Mouse (Mus musculus): ENCODE results near the gene Cfap100. TPM values are rescaled to one million over a fixed set of nuclear protein-coding genes. Genes with fewer than 3 reads are reported as not detected.

The Cfap100 gene
- total RNA-seq, 2 experiments from 2014 or later = 0.12 TPM; not detected in 1

GRCm38 (mm10) chr6:90381465-90381864, 47.1 kb downstream of the Cfap100 start:
- DNase-seq (ENCODE audit: low spot score) = no peak

- DNase-seq (ENCODE audit: low spot score) = no peak
Measured at GRCm38 (mm10) chr6:90377708-90378107, 50.9 kb downstream of the Cfap100 start.

GRCm38 (mm10) chr6:90374647-90375046, 54.0 kb downstream of the Cfap100 start:
- DNase-seq (ENCODE audit: low spot score) = no peak

DNA sequence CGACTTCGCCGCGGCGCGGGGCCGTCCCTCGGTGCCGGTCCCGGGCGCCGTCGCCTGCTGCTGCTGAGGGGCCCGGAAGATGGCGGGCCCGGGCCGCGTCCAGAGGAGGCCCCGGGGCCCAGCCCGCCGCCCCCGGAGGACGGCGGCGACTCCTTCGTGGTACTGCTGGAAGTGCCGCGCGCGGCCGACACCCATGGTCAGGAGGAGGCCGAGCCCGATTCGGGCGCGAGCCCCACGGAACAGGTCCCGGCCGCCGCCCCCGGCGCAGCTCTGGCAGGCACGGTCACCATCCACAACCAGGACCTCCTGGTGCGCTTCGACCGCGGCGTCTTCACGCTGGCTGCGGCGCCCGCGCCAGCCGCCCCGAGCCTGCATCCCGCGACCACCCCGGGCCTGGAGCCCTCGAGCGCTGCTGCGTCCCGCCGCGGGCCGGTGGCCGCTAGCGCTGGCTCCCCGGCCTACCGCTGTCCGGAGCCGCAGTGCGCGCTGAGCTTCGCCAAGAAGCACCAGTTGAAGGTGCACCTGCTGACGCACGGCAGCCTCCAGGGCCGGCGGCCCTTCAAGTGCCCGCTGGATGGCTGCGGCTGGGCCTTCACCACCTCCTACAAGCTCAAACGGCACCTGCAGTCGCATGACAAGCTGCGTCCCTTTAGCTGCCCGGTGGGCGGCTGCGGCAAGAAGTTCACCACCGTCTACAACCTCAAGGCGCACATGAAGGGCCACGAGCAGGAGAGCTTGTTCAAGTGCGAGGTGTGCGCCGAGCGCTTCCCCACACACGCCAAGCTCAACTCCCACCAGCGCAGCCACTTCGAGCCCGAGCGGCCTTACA, 58.7 kb downstream of the Cfap100 start:
- DNase-seq (ENCODE audit: low spot score) = peak; percentile 19

GRCm38 (mm10) chr6:90368976-90369724, 59.4 kb downstream of the Cfap100 start, which contains the start of gene Zxdc:
Gene Zxdc, plus strand, starts transcription at chr6:90369492.
- peak; percentile 99 for DNase-seq (ENCODE audit: low spot score)

- peak; percentile 41 for DNase-seq (ENCODE audit: low spot score)
Measured at GRCm38 (mm10) chr6:90363301-90363700, 65.3 kb downstream of the Cfap100 start.

GRCm38 (mm10) chr6:90360922-90361614, 67.5 kb downstream of the Cfap100 start:
- no peak for DNase-seq (ENCODE audit: low spot score)

DNA sequence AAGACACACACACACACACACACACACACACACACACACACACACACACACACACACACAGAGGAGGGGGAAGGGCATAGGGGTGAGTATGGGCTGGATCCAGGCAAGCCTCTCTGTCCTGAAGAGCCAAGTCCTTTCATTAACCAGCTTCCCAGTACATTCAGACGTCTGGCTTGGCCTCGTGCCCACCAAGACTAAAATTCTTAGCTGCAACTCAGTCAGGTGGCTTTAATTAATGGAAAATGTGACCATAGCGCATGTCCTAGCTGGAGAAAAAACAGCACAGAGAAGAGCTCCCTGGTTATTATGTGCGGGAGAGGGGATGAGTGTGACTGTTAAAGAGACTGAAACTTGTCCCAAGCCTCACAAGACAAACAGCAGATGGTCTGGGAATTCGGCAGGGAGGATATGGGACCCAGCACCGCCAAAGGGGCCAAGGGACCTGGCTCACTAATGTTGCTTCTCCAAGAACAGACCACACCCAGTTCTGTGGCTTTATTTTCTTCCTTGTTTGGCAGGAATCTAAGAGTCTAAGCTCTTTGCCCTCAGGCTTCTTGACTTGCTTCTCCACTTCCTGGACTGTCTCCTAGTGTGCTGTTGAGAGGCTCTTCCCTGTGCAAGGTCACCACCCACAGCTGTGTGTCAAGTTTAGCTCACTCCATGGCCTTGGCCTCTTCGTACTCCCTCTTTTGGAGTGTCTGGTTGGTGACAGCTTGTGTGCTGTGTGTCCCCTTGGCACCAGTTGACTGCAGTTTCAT, 68.4 kb downstream of the Cfap100 start:
- peak; percentile 65 for DNase-seq (ENCODE audit: low spot score)

- DNase-seq (ENCODE audit: low spot score) = no peak
Measured at GRCm38 (mm10) chr6:90359445-90359844, 69.2 kb downstream of the Cfap100 start.

GRCm38 (mm10) chr6:90358142-90358541, 70.5 kb downstream of the Cfap100 start:
- DNase-seq (ENCODE audit: low spot score) = no peak

Other genes with a start within 250 kb of the Cfap100 start
- gene V1ra8, start 226.0 kb downstream of the Cfap100 start, total RNA-seq (2021) = not detected
- gene Vmn1r53, start 204.4 kb downstream of the Cfap100 start, total RNA-seq (2021) = not detected
- not detected for gene Vmn1r54, start 182.5 kb downstream of the Cfap100 start, total RNA-seq (2021)
- not detected for gene BC048671, start 127.6 kb downstream of the Cfap100 start, total RNA-seq (2021)
- gene Chst13, start 103.6 kb downstream of the Cfap100 start, total RNA-seq (2021) = not detected
- gene Uroc1, start 95.5 kb downstream of the Cfap100 start, total RNA-seq (2021) = under 1 TPM in 1 of 2 experiments, not detected in 1; 0.12 TPM
- 10 to 100 TPM; 13.7 to 13.9 TPM for gene Zxdc, start 59.3 kb downstream of the Cfap100 start, total RNA-seq (2021)
- 10 to 100 TPM; 33.8 to 73.0 TPM for gene Klf15, start 33.8 kb upstream of the Cfap100 start, total RNA-seq (2021)
- gene Aldh1l1, start 57.6 kb upstream of the Cfap100 start, total RNA-seq (2021) = 1 to 10 TPM; 3.5 to 4.2 TPM
- gene Slc41a3, start 175.9 kb upstream of the Cfap100 start, total RNA-seq (2021) = 10 to 100 TPM; 83.4 to 93.7 TPM

Data from gastrocnemius, adult 18-20 months (tissue).